Mouse (Mus musculus): Measurements from ENCODE around the gene Maml1. TPM values are rescaled to one million over a fixed set of nuclear protein-coding genes. Genes with fewer than 3 reads are reported as not detected.

Gene Maml1
- total RNA-seq, 2 experiments from 2014 or later: 9.5 to 10.1 TPM

DNA sequence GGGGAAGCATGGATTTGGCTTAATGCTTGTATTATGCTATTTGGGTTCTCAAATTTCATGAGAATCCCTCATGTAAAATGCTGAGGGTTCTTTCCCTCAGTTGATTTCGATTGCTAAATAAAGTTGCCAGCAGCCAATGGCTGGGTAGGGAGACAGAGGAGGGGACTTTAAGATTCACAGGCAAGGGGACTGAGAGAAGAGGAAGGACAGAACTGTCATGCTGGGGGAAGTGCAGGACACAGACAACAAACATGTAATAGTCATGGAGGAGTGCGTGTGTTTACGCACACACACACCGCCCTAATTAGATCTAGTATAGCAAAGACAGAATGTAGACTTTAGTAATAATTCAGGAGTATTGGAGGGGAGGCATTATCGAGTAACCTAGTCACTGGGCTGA is 6.8 kb downstream of the Maml1 start:
- DNase-seq (ENCODE audit: low spot score in 2 of 2): no peak

DNA sequence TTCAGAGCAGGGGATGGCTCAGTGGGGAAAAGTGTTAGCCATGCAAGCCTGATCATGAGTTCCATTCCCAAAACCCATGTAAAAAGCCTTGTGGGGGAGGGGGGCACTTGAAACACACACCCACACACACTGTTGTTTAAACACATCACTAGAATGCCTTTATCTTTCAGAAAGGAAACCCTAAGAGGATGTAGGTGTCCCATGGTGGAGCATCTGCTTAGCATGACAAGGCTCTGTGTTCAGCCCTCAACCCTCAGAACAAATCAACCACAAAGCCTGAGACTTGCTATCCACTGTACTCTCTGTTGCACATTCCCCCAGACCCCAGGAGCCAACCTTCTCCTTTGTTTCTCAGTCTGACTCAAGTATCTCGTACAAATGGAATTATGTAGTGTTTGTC is 12.1 kb downstream of the Maml1 start:
- no peak for DNase-seq (ENCODE audit: low spot score in 2 of 2)

DNA sequence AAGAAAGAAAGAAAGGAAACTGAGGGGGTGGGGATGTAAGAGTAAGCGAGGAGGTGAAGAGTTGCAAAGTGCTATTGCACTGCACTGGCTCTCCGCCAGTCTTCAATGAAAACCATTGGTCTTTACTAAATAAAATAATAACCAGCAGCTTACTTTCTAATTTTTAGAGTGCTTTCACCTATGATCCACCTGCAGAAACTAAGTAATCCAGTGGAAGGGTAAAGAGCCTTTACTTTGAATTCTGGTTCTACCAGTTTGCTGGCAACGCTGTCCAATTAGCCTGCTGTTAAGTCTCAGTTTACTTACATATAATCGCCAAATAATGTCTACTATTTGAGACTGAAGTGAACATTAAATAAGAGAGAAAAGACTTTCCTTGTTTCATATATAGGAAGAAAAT is 13.1 kb downstream of the Maml1 start:
- no peak for DNase-seq (ENCODE audit: low spot score in 2 of 2)

DNA sequence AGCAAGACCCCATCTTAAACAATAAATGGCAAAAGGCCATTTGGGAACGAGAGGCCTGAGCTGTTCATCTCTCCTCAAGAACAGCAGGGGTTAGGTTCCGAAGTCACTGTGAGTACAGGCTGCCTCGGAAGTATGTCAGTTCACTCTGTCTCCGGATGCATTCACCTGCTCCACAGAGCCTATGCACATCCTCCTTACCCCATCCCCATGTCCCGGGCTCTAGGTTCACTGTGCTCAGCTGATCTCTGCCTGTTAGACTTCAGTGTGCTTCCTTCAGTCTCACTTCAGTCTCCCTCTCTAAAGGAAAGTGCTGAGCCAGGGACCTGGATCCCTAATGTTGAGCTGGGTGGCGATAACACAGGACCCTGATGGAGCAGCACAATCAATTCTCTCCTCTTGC is 14.4 kb downstream of the Maml1 start:
- DNase-seq (ENCODE audit: low spot score in 2 of 2): no peak

DNA sequence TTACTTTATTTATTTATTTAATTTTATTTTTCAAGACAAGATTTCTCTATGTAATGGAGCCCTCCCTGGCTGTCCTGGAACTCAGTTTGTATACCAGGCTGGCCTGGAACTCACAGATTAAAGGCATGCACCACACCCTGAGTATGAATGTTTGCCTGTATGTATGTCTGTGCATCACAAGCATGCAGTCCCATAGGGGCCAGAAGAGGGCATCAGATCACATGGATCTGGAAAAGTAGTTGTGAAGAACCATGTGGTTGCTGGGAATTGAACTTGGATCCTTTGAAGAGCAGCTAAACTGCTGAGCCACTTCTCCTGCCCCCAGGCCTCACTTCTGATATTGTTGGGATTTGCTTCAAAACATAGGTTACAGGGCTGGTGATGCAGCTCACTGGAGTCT is 15.1 kb downstream of the Maml1 start:
- no peak for DNase-seq (ENCODE audit: low spot score in 2 of 2)

DNA sequence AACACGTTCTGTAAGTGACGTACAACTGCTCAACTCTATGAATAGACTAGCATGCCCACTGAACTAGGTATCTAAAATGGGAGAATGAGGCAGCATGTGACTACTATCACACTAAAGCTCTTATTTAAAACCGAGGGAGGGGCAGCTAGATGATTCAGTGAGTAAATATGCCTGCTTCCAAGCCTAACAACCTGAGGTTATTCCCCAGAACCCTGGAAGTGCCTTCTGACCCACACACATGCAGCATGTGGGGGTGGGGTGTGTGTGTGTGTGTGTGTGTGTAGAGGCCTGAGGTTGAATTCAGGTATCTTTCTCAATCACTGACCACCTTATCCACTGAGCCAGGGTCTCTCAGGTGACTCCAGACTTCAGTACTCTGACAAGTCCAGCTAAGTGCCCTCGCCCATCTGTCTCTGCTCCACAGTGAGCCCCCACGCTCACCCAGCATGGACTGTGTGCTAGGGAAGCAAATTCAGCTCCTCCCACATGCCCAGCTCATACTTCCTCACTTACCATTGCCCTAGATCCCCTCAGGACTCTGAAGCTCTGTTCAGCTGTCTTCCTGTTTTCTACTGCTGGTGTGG is 16.5 kb downstream of the Maml1 start:
- no peak for DNase-seq (ENCODE audit: low spot score in 2 of 2)

DNA sequence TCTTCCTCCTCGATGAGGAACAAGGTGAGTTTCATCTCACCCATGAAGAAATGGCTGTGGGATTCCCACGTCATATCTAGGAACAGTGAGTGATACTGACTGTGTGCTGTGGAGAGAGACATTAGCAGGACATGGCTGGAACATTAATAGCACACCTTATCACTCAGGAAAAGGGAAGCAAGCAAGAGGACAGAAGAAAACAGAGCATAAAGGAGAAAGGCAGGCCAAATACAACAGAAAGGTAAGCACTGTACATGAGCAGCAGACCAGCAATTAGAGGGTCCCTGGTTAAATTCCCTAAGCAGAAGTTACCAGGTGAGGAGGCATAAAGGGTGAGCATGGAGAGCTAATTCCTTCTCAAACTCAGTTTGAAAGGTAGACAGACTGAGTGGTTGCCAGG is 17.0 kb downstream of the Maml1 start:
- no peak for DNase-seq (ENCODE audit: low spot score in 2 of 2)

DNA sequence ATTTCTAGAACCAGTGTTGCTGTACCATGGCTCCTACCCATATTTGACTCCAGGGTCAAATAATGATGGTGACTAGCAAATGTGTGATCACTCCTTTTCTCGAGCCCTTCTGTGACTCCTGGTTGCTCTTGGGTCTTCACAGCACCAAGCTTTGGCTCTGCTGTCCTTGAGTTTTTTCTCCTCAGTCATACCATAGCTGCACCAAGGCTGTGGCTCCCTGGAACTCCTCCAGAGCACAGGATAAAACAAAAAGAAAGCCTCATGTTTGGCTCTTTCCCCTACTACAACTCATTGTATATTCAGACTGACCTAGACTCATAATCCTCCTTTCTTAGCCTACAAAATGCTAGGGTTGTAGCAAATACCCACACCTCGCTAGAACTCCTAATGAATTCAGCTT is 19.3 kb downstream of the Maml1 start:
- DNase-seq (ENCODE audit: low spot score in 2 of 2): no peak

DNA sequence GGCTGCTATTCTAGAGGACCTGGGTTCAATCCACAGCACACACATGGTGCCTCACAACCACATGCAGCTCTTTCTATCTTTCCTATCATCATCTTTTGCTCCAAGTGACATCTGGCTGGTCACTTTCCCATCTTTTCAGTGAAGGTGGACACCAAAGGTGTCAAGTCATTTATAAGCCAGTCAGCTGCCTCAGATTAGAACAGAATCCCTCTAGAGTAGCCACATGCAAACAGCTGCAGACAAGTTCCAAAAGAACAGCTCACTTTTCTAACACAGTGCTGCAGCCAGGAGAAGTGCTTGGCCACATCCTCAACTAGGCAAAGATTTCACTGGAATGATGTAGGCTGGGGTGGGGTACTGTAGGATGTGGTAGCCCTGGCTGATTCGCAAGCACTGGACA is 22.2 kb downstream of the Maml1 start:
- no peak for DNase-seq (ENCODE audit: low spot score in 2 of 2)

DNA sequence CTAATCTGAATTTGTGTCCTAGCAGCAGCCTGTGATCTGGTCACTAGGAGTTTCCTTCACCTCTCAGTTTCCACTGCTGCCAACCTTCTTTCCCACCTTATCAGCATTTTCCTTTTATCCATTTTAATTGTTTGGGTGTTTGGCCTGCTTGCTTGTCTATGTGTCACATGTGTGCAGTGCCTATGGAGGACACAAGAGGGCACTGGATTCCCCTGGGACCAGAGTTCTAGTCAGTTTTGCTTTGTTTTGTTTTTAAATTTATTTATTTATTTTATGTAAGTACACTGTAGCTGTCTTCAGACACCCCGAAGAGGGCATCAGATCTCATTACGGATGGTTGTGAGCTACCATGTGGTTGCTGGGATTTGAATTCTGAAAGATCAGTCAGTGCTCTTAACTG is 22.9 kb downstream of the Maml1 start:
- no peak for DNase-seq (ENCODE audit: low spot score in 2 of 2)

DNA sequence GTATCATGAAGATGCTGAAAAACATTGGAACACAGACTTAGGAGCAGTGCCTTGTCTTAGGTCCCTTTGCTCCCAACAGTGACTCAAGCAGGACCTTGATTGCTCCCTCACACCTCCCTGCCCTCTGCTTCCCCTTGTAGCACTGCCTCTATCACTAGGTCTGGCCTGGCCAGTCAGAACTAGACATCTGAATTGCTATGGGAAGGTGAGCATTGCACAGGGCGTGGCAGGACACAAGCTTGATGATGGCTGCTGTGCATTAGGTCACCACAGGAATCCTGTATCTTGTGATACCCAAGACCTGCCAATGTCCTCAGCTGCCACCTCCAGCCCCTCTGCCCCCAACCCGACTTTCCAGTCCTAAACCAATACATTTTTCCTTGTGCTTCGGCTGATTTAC is 25.1 kb downstream of the Maml1 start:
- no peak for DNase-seq (ENCODE audit: low spot score in 2 of 2)

DNA sequence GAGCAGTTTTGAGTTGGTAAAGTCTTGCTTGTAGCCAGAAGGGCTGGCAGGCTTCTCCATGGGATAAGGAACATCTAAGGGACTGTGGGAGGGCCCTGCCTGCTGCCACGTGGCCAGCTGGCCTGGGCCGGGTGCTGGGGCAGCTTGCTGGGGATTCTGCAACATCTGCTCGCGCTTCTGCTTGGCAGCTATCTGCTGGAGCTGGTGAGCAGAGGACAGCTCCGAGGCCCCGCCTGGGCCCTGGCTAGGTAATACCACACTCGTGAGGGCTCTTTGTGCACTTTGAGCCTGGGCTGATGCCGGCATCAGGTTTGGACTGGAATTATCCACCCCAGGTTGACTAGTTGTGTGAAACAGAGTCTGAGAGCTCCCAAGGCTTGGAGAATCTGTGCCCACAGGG is 26.2 kb downstream of the Maml1 start:
- DNase-seq (ENCODE audit: low spot score in 2 of 2): peak in 1 of 2 experiments; percentile 38

DNA sequence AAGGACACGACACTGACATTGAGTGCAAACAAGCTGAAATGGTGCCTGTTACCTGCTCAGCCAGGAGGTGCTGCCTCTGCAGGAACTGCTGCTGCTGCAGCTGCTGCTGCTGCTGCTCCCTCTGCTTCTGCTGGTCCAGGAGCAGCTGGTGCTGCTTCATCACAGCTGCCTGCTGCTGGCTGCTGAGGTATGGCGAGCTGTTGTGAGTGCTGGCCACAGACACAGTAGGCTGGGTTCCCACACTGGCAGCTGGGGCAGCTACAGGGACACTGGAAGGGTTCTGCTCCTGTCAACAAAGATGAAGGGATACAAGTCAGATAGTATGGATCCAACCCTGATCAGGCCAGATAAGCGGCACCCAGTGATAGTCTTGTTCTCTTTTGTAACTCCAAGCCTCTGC is 28.9 kb downstream of the Maml1 start:
- DNase-seq (ENCODE audit: low spot score in 2 of 2): no peak

DNA sequence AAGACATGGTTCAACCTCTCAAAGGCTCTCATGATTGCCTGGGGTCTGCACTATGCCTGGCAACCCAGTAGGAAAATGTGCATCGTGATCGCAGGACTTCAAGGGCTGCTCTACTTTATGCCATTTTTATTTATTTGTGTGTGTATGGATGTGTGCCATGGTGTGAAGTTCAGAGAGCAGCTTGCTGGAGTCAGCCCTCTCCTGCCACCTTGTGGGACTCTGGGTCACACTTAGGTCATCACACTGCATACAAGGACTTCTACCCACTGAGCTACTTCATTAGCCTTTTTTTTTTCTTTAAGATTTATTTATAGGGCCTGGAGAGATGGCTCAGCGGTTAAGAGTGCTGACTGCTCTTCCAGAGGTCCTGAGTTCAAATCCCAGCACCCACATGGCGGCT is 30.1 kb downstream of the Maml1 start:
- DNase-seq (ENCODE audit: low spot score in 2 of 2): no peak

DNA sequence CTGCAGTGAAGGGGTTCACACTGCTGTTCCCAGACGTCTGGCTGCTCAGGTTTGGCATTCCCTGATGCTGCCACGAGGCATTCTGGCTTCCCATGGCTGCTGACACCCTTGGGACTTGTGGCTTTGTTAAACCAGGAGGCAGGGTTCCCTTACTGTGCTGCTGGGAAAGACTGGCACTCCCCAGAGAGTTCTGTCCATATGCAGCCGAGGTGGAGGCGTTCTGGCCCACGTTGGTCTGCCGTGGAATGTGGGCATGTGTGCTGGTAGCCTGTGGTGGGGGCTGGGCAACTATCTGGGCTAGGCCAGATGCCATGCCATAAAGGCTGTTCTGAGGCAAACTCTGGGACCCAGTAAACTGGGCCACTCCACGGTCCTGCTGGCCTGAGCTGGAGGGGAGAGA is 33.8 kb downstream of the Maml1 start:
- peak; percentile 38 to 55 for DNase-seq (ENCODE audit: low spot score in 2 of 2)

DNA sequence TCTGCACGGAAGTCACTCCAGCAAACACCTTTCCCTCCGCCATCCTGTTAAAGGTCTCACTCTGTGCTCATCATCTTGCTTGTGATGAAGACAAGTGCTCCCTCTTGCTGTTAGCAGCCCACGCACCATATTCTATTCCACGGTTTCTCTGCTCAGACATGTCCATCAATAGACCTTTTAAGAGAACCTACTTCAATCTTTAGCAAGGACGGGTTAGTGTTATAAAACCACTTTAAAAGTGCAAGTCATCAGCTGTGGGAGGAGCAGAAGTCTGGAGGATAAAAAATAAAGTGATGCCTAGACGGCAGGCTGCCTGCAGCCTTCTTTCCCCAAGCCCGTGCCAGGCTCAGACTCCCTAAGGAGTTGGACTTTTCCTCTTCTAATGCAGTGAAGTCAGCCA is 35.5 kb downstream of the Maml1 start:
- DNase-seq (ENCODE audit: low spot score in 2 of 2): no peak

DNA sequence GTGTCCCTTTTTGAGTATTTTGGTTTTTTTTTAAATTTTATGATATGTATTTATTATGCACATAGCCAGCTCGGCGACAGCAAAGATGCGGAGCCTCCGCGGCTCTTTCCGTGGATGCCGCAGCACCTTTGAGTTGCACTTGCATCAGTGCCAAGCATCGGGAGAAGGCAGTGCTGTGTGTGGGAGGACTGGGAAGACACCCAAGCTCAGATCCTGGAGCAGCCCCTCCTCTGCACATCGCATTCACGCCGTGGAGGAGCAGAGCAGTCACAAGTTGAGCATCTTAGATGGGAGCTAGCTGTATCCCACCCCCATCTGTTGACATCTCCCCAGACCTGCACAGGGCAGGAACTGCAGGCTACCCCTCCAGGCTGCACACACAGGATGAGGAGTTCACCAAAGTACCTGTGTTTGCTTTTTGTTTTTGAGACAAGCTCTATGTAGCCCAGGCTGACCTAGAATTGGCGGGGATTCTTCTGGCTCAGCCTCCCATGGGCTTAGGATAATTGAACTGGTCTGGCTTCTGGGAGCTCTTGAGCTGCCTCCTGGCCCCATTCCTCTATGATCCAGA is 38.0 kb downstream of the Maml1 start:
- peak; percentile 65 to 74 for DNase-seq (ENCODE audit: low spot score in 2 of 2)

DNA sequence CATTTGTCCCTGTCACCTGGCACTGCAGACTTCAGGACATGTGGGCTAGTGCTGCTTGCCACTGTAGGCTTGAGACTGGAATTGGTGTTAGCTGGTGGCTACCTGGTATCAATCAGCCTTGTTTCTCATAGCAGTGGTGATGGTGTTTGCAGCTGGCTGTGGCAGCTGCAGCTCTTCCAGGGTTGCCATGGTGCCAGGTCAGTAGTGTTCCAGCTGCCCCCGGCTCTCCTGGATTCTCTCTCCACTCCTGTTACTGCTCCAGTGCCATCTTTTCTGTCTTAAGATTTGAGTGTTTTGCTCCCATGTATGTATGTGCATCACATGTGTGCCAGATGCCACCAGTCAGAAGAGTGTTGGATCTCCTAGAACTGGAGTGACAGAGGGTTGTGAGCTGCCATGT is 38.7 kb downstream of the Maml1 start:
- no peak for DNase-seq (ENCODE audit: low spot score in 2 of 2)

DNA sequence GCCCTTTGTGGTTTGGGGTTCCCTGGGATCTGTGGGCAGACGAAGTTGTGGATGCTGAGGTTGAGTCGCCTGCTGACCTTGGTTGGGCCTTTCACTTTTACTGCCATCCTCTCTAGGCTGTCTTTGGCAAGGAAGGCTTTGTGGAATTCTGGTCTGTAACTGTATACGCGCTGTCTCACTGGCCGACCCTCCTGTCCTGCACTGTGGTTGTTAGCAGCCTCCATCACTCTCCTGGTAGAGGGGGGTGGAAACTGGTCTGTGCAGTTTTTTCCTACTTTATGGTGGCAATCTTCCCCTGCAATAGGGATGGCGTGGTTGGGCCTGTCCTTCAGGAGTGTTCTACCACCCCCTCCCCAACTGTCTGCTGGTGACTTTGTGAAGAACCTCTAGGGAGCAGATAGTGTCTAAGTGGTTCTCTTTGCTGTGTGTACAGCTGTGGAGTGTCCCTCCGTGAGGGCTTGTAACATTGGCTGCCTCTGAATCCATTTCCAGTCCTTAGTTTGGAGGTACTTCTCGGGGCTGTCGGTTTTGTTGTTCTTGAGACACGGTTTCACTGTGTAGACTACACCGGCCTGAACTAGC is 39.3 kb downstream of the Maml1 start:
- no peak for DNase-seq (ENCODE audit: low spot score in 2 of 2)

DNA sequence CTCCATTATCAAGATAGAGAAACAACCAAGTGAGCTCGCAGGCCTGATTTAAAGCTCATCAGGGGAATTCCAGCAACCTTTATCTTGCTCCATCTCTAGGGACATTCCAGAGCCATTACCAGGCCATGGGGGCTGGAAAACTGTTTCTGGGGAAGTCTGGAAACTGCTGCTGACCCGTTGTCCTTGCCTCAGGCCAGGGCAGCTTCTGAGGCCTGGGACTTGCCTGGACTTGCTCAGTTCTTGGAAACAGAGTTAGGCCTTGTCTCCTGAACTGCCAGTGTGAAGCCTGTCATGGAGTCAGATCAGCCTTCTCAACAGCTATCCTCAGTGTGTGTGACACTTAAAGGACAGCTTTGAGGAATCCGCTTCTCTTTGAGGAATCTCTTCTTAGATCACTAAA is 39.9 kb downstream of the Maml1 start:
- DNase-seq (ENCODE audit: low spot score in 2 of 2): no peak

DNA sequence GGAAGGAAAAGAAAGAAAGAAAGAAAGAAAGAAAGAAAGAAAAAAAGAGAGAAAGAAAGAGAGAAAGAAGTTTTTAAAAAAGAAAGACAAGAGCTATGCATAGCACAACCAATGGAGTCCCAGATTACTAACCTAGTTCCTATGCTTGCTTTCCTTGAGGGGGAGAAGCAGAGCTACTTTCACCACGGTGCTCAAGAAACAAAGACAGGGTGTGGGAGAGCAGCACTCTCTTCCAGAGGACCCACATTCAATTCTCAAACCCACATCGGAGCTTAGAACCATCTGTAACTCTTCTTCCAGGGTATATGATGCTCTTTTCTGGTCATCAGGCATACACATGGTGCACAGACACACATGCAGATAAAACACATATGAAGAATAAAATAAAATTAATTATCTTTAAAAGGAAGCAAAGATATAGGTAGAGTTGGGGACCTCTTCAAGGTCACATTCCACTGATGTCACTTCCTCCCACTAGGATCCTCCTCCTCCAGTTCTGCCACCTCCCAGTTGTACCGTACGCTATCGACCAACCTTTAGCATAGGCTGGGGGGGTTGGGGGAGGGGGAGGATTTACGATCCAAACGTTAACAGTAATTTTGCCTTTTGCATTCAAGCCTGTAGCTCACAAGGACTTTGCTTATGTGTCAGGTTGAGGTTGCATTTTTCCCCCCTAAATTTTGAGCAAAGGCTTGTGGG is 43.5 kb downstream of the Maml1 start:
- no peak for DNase-seq (ENCODE audit: low spot score in 2 of 2)

DNA sequence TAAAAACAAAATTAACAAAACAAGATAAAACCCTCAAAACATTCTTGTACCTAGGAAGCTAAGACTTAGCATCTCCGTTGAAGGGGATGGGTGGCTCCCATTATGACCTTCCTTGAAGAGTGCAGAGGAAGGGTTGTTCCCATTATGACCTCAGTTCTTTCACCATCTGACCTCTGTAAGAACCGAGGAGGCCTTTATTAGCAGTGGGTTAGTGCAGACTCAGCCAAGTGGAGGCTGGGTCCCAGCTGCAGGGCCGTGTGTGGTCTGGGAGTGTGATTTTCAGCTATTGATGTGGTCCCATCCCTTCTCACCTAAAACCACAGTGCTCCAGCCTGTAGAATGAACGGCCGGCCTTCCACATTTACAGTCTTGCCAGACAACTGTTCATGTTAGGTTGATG is 46.8 kb downstream of the Maml1 start:
- DNase-seq (ENCODE audit: low spot score in 2 of 2): no peak

DNA sequence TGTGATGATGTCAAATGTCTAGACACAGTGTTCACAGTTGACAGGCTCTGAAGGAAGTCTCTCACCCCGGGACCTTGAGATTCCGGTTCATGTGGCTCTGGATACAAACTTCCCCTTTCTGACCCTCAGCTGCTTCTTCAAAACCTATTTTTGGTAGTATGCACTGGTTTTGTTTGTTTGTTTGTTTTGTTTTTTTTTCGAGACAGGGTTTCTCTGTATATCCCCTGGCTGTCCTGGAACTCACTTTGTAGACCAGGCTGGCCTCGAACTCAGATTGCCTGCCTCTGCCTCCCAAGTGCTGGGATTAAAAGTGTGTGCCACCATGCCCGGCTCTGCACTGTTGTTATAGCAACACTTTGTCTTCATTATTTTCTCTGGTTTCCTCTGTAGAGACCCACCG is 48.2 kb downstream of the Maml1 start:
- DNase-seq (ENCODE audit: low spot score in 2 of 2): no peak
